Mouse (Mus musculus) thymus, postnatal 10 days (tissue): ENCODE results near the gene Ppt2.

Experiments
- DNase-seq, 2 experiments: peaks; one replicate each; pipeline ENCODE4 v3.0.0; 2021; ENCODE audit warnings: low spot score in 2 of 2

Gene Ppt2

DNA sequence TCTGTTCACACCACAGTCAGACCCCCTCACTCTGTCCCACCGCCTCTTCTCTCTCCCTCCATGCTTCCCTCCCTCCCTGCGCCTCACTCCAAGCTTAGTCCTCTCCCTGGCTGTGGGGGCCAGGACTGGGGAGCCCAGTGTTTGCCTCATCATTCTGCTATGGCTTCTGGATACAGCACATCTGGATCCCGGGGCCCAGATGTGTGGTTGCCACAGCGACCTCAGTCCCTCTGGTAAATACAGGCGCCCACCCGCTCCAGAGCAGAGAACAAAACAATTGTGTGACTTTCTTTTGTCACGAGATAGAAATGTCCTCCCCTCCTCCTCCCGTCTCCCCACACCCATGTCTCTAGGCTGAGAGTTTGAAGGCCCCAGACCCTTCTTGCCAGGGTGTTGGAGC lies 28.4 kb upstream of the Ppt2 start:
- DNase-seq, result no peak

DNA sequence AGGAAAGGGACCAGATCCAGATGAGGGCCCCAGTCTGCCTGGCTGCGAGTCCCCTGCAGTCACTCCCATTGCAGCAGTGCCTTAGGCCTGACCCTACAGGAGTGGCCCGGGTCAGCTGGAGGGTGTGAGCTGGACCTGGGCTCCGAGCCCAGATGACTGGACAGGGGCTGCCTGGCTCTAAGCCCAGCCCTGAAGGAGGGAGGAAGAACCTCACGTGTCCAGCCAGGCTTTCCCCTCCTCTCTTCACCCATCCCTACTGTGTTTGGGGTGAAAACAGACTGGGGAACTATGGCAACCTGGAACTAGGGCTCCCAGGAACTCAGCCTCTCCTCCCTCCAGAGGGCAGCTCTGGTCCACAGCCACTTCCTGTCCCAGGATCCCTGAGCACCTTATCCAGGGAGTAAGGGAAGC lies 27.3 kb upstream of the Ppt2 start:
- no peak for DNase-seq

DNA sequence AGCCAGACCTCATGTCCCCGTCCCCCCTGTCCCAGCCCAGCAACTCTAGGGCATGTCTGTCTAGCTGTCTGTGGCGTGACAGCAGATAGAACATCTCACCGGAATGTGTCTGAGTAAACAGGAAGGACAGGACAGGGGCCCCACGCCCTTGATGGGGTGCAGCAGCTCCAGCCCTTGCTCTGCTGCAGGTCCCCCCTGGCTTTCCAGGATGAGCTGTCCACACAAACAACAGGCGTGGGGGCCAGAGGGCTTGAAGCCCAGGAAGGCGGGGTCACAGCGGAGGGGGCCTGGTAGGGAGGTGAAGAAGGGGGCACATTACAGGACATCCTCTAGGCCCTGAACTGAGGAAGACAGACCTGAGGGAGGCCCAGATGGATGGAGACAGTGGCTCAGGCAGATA lies 26.9 kb upstream of the Ppt2 start:
- DNase-seq, result no peak

DNA sequence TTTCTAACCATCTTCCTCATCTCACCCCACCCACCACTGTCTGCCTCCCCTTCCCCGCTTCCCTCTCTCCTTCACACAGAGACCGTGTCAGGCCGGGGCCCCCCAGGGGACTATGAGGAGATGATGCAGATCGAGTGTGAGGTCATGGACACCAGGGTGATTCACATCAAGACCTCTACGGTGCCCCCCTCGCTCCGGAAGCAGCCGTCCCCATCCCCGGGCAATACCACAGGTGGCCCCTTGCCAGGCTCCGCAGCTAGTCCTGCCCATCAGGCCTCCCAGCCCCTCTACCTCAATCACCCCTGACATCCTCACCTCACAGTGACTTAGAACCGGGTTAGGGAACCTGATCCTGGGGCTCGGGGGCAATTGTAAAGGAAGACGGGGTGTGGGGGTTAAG lies 26.1 kb upstream of the Ppt2 start:
- DNase-seq, result no peak

DNA sequence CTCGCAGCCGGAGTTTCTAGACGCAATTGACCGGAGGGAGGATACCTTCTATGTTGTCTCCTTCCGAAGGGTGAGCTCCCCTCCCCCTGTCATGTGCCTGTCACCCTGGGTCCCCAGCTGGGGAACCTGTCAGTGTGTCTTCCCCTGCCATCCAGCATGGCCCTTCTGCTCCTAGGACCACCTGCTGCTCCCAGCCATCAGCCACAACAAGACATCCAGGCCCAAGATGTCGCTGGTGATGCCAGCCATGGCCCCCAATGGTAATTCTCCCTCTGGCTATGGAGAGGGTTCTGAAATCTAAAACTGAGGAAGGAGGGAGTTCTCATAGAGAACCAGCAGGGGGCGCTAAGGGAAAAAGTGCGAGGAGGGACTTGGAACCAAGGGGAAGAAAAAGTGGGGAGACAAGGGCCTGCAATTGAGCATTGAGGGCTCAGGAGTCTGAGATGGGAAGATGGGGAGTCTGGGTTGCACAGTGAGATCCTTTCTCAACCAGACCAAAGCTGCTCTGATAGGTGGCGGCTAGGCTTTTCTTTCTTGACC lies 25.5 kb upstream of the Ppt2 start:
- DNase-seq, result peak in 1 of 2 experiments; percentile 71

DNA sequence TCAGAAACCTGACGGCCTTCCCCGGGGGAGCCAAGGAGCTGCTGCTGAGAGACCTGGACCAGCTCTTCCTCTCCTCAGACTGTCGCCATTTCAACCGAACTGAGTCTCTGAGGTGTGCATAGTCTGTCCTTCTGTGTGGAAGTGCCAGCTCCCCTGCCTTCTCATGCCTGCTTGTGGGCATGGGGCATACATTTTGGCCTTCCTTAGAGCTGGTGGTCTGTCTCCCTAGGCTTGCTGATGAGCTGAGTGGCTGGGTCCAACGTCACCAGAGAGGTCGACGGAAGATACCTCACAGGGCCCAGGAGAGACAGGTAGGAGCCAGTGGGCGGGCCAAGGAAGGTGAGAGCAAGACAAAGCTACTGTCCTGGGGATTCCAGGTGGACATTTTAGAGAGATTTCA lies 24.7 kb upstream of the Ppt2 start:
- DNase-seq, result no peak

DNA sequence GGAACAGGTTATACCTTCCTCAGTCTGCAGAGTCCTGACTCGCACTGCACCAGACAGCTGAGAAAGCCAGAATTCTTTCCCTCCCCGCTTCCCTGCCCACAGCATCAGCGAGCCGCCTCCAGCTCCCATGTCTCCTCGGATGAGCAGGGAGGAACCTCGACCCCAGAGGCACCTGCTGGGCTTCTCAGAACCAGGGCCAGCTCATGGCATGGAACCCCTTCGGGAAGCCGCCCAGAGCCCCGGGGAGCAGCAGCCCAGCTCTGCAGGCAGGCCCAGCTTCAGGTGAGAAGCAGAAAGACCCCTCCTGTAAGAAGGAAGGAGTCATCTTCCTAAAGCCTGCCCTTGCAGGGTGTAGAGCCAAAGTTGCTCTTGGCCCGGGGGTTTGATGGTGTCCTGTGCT lies 24.2 kb upstream of the Ppt2 start:
- DNase-seq, result no peak

DNA sequence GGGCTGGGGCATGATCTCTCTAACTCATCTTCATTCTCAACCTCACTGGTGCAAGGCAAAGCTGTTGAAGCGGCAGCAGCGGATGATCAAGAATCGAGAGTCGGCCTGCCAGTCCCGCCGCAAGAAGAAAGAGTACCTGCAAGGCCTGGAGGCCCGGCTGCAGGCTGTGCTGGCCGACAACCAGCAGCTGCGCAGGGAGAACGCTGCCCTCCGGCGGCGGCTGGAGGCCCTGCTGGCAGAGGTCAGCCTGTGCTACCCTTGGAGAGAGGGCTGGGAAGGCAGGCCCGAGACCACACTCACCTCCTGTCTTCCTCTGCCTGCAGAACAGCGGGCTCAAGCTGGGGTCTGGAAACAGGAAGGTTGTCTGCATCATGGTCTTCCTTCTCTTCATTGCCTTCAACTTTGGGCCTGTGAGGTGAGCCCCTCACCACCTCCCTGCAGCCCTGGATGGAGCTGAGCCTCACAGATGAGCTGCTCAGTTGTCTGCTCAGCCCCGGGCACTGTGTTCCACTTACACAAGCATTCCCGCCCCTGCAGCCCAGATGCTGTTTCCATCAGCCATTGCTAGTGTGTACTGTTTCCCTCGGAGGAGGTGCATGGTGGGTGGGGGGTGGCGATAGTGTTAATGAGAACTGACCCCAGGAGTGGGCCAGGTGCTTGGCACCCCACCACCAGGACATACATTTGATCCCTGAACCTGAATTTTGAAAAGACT lies 23.4 kb upstream of the Ppt2 start:
- peak; percentile 30 to 61 for DNase-seq

DNA sequence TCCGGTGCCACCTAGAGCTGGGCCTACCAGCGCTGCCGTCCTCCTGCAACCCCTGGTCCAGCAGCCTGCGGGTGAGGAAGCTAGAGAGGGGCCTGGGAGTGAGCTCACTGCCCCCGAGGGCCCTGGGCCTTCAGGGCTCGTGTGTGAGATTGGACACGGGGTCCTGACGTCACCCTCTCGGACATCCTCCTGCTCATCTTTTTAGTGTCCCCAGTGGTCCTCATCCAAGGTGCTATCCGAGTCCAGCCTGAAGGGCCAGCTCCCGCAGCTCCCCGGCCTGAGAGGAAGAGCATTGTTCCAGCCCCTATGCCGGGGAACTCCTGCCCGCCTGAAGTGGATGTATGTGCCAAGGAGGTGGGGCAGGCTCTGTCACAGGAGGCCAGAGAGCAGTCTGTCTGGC lies 22.5 kb upstream of the Ppt2 start:
- DNase-seq, result no peak

DNA sequence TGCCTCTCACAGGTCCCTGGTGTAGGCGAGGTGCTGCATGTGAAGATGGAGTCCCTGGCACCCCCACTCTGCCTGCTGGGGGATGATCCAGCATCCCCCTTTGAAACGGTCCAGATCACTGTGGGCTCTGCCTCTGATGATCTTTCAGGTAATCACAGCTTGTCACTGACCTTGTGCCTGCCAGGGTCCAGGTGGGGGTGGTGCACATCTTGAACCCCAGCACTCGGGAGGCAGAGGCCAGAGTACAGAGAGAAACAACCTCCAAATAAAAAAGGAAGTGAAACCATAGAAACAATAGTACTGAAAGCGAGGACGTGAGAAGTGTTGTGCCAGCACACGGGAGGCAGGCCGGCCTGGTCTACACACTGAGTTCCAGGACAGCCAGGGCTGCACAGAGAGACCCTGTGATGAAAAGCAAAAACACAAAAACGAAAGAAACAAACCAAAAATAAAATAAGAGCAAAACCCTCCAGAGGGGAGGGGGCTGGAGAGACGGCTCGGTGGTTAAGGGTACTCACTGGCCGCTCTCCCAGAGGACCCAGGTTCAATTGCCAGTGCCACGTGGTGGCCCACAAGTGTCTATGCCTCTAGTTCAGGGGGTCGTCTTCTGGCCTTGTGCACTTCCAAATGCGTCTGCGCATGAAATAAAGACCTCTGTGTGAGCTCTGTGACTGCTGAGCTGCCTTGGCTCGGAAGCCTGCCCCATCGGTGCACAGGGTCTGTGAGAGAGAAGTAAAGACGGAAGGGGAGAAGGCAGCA lies 21.0 kb upstream of the Ppt2 start:
- DNase-seq, result no peak

DNA sequence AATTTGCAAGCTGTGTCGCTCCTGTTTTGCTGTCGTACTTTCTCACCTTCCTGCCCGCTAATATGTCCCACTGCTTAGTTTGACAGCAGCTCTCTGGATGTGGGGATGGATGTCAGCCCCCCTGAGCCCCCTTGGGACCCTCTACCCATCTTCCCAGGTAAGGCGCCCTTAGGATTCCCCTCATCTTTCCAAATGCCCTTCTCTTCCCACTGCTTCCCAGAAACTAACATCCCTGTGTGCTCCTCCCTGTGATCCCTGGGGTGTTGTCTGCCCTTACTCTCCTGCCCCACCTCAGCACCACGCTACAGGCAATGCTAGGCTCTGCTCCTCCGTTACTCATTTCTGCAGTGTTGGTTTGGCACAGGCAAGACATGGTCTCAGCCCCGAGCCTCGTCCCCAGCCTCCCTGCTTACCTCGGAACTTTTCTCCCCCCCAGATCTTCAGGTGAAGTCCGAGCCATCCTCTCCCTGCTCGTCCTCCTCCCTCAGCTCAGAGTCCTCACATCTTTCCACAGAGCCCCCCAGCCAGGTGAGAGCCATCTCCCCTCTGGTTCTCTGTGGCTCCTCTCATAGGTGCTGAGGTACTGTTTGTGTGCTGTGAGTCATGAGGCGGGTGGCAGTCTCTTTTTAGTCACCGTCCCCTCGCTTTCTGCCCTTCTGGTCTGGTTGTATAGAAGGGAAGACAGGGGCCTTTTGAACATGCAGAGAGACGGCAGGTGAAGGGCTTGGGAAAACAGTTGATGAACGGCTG lies 20.0 kb upstream of the Ppt2 start:
- DNase-seq, result no peak

DNA sequence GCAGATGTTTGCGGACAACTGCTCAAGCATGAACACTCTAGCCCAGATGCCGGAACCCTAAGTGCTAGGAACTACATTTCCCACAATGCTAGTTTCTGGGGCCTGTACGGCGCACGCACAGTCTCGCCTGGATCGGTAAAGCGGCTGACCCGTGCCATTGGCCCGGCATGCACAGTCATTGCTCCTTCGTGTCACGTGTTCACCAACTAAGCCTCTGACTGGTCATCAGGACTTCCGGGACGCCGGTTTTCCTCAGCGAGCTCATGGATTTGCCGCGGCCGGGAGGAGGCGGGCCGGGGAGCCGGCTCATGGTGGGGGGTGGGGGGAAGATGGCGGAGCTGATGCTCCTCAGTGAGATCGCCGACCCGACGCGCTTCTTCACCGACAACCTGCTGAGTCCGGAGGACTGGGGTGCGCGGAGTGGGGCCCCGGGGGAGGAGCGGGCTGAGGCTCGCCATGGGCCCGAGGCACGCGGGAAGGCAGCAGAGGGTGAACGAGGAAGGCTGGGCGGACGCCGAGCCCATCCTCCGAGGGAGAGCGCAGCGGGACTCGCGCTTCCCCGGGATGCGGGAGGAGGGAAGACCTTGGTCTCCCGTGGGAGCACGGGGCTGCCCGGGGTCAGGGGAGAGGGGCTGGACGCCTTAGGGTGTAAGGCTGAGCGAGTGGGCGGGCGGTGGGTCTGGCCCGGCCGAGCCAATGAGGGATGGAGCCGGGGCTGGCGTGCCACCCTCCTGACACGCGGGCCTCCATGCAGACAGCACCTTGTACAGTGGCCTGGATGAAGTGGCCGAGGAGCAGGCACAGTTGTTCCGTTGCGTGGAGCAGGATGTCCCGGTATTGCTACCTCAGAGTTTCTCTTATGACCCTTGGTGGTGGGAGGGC lies 18.8 kb upstream of the Ppt2 start, which contains the start of gene Atf6b:
TSS of gene Atf6b (plus strand) at position 241 of the 882 bp plus-strand sequence.
- peak; percentile 90 to 96 for DNase-seq

DNA sequence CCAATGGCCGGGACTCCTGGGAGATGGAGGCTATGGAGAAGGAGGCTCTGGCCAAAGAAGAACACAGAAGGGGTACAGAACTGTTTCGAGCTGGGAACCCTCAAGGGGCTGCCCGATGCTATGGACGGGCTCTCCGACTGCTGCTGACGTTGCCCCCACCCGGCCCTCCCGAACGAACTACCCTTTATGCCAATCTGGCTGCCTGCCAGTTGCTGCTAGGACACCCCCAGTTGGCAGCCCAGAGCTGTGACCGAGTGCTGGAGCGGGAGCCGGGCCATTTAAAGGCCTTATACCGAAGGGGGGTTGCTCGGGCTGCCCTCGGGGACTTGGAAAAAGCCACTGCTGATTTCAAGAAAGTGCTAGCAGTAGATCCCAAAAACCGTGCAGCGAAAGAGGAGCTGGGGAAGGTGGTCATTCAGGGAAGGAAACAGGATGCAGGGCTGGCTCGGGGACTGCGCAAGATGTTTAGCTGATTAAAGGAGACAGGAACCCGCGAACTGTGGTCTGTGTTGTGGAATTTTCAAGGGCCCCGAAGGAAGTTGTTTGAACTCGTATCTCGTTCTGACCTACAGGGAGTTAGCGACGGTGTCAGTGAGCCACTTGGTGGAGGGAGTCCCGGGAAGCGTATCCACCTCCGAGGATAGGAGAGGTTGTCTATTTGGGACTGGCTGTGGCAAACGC lies 17.7 kb upstream of the Ppt2 start:
- DNase-seq, result no peak

DNA sequence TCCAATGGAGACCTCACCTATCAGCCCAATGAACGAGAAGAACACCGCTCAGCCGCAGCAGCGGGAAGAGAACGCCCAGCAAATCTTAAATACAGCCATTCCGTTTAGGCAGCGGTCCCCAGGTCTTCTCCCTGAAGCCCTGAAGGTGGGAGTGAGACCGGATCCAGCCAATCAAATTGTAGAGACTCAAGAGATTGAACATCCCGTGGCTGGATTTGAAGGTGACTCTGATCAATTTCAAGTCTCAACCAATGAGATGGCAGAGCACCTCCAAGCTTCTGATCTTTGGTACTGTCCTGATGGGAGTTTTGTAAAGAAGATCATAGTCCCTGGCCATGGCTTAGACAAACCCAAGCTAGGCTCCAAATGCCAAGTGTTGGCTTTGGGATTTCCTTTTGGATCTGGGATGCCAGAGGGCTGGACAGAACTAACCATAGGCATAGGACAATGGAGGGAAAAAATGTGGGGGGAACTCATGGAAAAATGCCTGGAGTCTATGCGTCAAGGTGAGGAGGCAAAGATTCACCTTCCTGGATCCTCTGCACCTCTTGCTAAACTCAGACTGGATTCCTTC lies 17.0 kb upstream of the Ppt2 start:
- no peak for DNase-seq

DNA sequence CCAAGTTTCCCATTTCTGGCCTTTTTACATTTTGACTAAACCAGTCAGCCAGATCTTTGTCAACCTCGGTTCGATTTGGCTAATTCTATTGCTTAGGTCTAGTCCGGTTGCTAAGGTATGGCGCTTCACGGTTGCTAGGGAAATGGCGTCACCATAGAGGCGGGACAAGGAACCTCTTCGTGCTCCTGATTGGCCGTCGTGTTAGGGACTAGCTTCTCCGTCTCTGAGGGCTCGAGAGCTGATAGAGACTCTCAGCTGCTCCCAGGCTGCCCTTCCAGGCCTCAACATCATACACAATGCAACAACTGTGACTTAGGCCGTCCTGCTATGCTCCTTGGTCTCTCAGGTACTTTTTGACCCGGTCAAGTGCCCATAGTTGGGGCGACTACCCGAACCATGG lies 16.3 kb upstream of the Ppt2 start, which contains the start of gene Fkbpl:
TSS of gene Fkbpl (plus strand) at position 157 of the 400 bp plus-strand sequence.
- peak; percentile 95 for DNase-seq

DNA sequence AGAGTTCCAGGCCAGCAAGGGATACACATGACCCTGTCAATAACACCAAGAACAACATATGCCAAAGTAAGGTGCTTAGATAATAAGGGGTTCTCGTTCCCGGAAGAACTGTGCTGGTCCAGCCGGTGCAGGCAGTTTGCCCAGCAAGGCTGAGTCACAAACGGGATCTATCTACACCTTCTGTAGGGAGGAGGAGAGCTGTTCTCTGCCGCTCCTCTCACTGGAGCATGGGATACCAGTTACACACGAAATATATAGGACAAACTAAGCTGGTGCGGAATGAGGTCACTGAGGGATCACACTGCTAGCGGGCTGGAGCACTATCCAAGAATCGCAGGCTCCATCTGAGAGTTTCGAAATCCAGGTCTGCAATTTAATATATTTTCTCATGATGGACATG lies 15.6 kb upstream of the Ppt2 start:
- no peak for DNase-seq

DNA sequence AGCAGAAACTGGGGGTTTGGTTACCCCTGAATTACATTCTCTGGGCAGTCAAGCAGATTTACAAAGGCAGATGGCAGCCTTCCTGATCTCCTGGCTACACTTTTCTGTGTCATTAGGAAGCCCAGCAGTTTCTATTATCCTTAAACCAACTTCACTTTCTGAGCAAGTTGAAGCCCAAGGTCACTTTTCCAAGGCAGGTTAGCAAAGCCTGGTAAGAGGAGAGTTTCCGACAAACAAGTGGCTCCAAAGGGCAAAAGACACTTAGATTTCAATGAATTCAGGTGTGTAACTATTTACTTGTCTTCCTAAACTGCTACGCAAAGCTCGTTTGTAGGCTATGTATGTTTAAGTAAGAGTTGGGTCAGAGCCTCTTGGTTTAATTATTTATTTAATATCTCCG lies 15.1 kb upstream of the Ppt2 start:
- no peak for DNase-seq

DNA sequence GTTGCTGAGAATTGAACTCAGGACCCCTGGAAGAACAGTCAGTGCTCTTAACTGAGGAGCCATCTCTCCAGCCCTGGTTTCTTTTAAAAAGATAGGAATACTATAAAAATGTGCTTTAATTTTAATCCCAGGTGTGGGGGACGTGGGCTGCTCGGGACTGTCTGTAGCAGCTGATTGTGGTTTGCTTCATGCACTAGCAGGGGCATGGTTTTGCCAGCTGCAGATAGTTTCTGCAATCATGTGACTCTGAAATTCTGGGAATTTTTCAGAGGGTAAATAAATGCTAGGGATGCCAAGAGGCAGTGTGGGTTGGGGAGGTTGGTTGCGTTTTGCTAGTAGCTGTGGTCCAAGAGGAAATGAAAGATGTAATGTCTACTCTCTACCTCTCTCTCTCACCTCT lies 13.6 kb upstream of the Ppt2 start:
- DNase-seq, result no peak

DNA sequence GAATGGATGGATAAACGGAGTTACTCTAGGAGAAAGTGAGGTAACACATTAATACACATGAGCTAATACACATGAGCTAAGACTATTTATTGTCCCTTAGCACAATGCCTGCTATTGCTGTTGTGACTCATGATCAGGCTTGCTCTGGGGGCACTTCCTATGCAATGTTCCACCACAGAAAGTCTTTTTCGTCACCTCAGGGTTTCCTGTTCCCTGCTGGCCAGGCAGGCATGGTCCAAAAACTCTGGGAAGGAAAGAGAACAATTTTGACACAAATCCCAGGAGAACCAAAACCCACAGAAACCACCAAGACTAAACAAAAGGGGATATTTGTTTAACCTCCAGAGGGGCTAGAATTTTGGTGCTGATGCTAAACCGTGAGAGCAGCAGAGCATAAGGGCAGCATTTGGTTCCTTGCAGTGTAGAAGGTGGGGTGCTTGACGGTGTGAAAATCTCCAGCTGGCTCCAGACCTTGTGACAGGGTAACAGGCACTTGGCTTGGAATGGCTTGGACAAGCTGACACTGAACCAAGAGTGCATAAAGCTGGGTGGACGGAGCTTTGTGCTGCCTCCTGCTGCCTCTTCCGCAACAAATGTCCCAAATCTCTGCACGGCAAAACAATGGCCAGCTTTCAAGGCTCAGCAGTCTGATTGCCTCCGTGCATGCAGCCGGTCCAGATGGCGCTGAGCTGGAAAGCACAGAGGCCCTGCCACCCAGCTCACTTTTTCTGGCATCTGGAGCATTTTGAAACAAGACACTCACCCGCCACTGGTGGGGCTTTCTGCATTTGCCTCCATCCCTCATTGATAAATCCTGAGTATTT lies 12.7 kb upstream of the Ppt2 start:
- no peak for DNase-seq
